Mouse (Mus musculus) erythroid progenitor cell, adult 5-6 weeks (primary cell): Measurements from ENCODE around the gene Plscr1. TPM values are rescaled to one million over a fixed set of nuclear protein-coding genes. Genes with fewer than 3 reads are reported as not detected.

Experiments
- ATAC-seq: replicated peaks from 2 replicates; pipeline ENCODE4 v1.8.0; 2016; ENCODE audit warnings: moderate number of reproducible peaks, mild to moderate bottlenecking, moderate TSS enrichment, inconsistent platforms; ENCODE audit not compliant: poor library complexity, low FRiP score, severe bottlenecking
- total RNA-seq, 2 experiments: library from RNA; stranded (forward) in 1 of 2; stranded (reverse) in 1 of 2; fragments of 150-400 nt in 1 of 2; fragments of 186-747, 209-891 nt in 1 of 2; gene quantifications; 2 replicates each; pipeline versions ENCODE4 v1.2.3 to v1.2.4; 2015 to 2017; ENCODE audit warnings: low replicate concordance in 2 of 2

Plscr1 gene
- total RNA-seq, 2 experiments from 2014 or later: 6.1 to 17.6 TPM

GRCm38 (mm10) chr9:92293560-92294548 is 44.3 kb downstream of the Plscr1 start:
- no peak for ATAC-seq

- ATAC-seq: no peak
These were observed 48.7 kb downstream of the Plscr1 start for GRCm38 (mm10) chr9:92298288-92298687.

DNA sequence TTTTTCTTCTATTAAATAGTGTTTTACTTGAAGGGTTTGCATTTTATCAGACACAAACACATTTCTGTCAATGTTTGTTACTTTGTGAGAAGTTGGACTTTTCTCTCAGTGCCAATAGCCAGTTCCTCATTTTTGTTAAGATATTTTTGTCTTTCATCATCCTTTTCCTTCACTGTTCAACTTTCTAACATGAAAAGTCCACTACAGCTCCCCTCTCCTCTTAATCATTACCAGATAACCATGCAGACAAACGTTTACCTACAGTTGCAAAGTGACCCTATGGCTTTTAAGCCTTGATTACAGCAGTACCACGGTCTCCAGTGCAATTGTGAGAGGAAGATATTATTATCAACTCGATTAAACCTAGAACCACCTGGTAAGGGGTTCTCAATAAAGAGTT is 51.7 kb downstream of the Plscr1 start:
- no peak for ATAC-seq

GRCm38 (mm10) chr9:92305075-92305474 is 55.5 kb downstream of the Plscr1 start:
- ATAC-seq: no peak

GRCm38 (mm10) chr9:92305620-92306220 is 56.2 kb downstream of the Plscr1 start:
- no peak for ATAC-seq

DNA sequence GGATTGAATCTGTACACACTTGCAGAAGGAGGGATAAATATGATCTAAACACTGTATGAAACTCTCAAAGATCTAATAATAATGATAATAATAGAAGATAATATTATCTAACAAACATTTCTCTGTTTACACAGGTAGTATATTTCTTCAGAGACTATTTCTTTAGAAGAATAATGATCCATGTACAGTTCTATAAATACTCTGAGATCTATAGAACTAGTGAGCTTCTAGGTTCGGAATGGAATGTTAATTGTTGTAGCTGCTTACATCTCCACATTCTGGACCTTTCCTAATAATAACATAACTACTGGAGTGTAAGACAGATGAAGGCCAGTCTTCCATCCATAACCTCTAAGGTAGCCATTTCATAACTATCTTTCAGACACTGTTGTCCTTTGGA is 59.5 kb downstream of the Plscr1 start, which contains the start of gene 1700057G04Rik:
Gene 1700057G04Rik (plus strand): TSS at position 301 of the 400 bp plus-strand sequence.
- ATAC-seq: no peak

DNA sequence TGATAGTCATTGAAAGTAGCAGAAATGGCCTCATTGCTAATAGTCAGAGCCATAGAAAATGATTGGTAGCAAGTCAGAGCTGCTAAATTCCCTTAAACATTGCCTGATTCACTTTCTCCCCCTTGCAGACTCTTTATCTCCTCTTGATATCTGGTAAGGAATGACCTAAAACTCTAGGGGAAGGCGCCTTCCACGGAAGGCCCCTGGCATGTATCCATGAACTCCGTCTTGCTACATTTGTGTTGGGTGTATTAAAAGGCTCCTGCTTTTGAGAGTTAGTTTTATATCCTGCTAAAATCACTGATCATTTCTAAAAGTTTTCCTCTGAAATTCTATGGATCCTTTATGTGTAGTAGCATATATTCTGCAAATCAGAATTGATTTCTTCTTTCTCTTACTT is 67.2 kb downstream of the Plscr1 start:
- no peak for ATAC-seq

Other genes starting within 250 kb of the Plscr1 start
- not detected in 2 replicates for gene Plscr5, start 56.8 kb upstream of the Plscr1 start, total RNA-seq (2015; ENCODE audit: low replicate concordance)
- gene Plscr5, start 56.8 kb upstream of the Plscr1 start, total RNA-seq (2017; ENCODE audit: low replicate concordance): not detected in 2 replicates
- 1.4 TPM in 1 of 2 replicates, not detected in the other for gene Plscr2, start 25.9 kb downstream of the Plscr1 start, total RNA-seq (2015; ENCODE audit: low replicate concordance)
- 0.26 TPM in 1 of 2 replicates, not detected in the other for gene Plscr2, start 25.9 kb downstream of the Plscr1 start, total RNA-seq (2017; ENCODE audit: low replicate concordance)
- not detected in 2 replicates for gene 1700057G04Rik, start 59.6 kb downstream of the Plscr1 start, total RNA-seq (2015; ENCODE audit: low replicate concordance)
- not detected in 2 replicates for gene 1700057G04Rik, start 59.6 kb downstream of the Plscr1 start, total RNA-seq (2017; ENCODE audit: low replicate concordance)
- gene Plscr4, start 207.6 kb downstream of the Plscr1 start, total RNA-seq (2015; ENCODE audit: low replicate concordance): 0.36 and 8.0 TPM in 2 replicates
- gene Plscr4, start 207.6 kb downstream of the Plscr1 start, total RNA-seq (2017; ENCODE audit: low replicate concordance): 3.7 and 3.9 TPM in 2 replicates